Mouse (Mus musculus) liver, postnatal 0 days (tissue): ENCODE data around the gene Zfp169. TPM values are rescaled to one million over a fixed set of nuclear protein-coding genes. Genes with fewer than 3 reads are reported as not detected.

Experiments
- ATAC-seq: fragments of 200-750 bp; cut with Nextera tagmentation; 2 replicates; pipeline ENCODE4 v1.8.0; 2017; ENCODE audit warnings: mild to moderate bottlenecking, moderate library complexity
- DNase-seq: peaks from one replicate; pipeline ENCODE4 v3.0.0-alpha.2; 2016
- H3K27ac ChIP-seq: fragments of 300-500 bp; sonication (generic); 2 replicates; pipeline ENCODE4 v1.5.1; 2014; ENCODE audit warnings: antibody characterized with exemption, moderate library complexity, mild to moderate bottlenecking, low read depth
- H3K27me3 ChIP-seq: fragments of 300-500 bp; sonication (generic); 2 replicates; pipeline ENCODE4 v1.6.1; 2014; ENCODE audit warnings: low read length, control low read depth, mixed read lengths; ENCODE audit not compliant: insufficient read depth
- H3K36me3 ChIP-seq: fragments of 300-500 bp; sonication (generic); replicated peaks from 2 replicates; pipeline ENCODE4 v1.6.1; 2014; ENCODE audit warnings: mild to moderate bottlenecking, control low read depth, low read length, moderate library complexity, mixed read lengths; ENCODE audit not compliant: insufficient read depth
- H3K4me1 ChIP-seq: fragments of 300-500 bp; sonication (generic); 2 replicates; pipeline ENCODE4 v1.6.1; 2014; ENCODE audit warnings: antibody characterized with exemption, mild to moderate bottlenecking, control low read depth; ENCODE audit not compliant: insufficient read depth
- H3K4me2 ChIP-seq: fragments of 300-500 bp; sonication (generic); 2 replicates; pipeline ENCODE4 v1.6.1; 2014; ENCODE audit warnings: low read depth, mild to moderate bottlenecking, low read length, moderate library complexity, mixed read lengths
- H3K4me3 ChIP-seq: fragments of 300-500 bp; sonication (generic); 2 replicates; pipeline ENCODE4 v1.5.1; 2014; ENCODE audit warnings: low read depth, low read length
- H3K9ac ChIP-seq: fragments of 300-500 bp; sonication (generic); replicated peaks from 2 replicates; pipeline ENCODE4 v1.6.1; 2014; ENCODE audit warnings: mild to moderate bottlenecking, moderate library complexity
- H3K9me3 ChIP-seq: fragments of 300-500 bp; sonication (generic); 2 replicates; pipeline ENCODE4 v1.6.1; 2016; ENCODE audit warnings: mild to moderate bottlenecking, control low read depth, low read length, mixed read lengths
- CTCF ChIP-seq: sonication (generic); IDR thresholded peaks from 2 replicates; pipeline ENCODE4 v1.5.1; 2016; ENCODE audit warnings: antibody characterized with exemption, low read depth
- EP300 ChIP-seq: IDR thresholded peaks from 2 replicates; pipeline ENCODE4 v1.6.1; 2016; ENCODE audit warnings: antibody characterized with exemption, low read depth, mild to moderate bottlenecking
- WGBS: fragments of 180-500 bp; shearing (Covaris S2); extraction: QIAGEN DNeasy Blood & Tissue Kit; methylation state at CpG from one replicate; pipeline ENCODE4 v1.1.7; 2014; ENCODE audit not compliant: insufficient replicate concordance; 5-methylcytosine and 5-hydroxymethylcytosine counted together
- polyA plus RNA-seq: library from polyadenylated mRNA; unstranded; fragments of >200 nt; fragmentation: Nextera tagmentation; extraction: Ambion mirVana; gene quantifications from 2 replicates; pipeline ENCODE4 v1.2.1, GENCODE M21; 2015

Gene Zfp169
- polyA plus RNA-seq: 0.56 and 0.59 TPM in 2 replicates

DNA sequence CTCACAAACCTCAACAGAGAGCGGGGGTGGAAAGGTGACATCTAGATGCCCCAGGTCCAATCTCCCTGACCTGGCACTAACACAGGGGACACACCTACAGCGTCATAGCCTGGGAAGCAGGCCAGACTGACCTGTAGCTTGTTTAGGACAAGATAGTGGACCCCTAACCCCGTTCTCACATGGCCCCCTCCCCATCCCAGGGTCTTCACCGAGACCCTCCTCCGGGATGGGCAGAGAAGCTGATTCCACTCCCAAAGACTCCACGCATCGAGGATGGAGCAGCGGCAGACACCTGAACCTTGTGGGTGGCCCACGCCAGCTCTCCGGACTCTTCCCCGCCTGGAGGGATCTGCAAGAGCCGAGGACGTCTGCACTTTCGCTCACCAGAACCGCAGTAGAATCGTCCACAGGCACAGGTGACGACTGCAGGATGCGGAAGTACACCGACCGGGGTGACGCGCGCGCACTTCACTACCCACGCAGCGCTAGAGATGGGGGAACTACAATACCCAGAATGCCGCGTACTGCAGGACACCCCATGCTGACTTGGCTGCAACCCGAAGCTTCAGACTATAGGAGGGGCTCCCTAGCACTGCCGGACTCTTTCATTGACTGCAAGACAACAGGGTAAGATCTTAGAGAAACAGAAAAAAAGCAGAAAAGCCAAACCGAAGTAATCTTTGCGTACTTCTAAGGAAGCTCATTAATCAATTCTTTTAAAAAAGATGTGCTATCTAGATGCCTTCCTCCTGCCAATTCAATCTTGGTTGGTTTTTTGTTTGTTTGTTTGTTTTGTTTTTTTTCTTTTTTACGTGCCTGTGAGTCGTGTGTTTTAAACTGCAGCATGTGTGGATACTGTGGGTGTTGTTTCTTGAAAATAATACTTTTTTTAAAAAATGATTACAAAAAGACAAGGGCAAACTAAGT is at the start of gene Zfp169, which contains the start of gene A830005F24Rik:
Gene Zfp169 (minus strand): TSS at position 449 of the 927 bp plus-strand sequence.
Gene A830005F24Rik (plus strand): TSS at position 568 of the 927 bp plus-strand sequence.
- no peaks in the 10 kb centered on the region for H3K36me3 ChIP-seq
- peak within 1 kb of the TSS; percentile 91 for H3K27ac ChIP-seq
- H3K4me1 ChIP-seq: peaks cover 9% of the 10 kb centered on the region
- no peak for TF ChIP-seq EP300
- TF ChIP-seq CTCF: 0 out of 2 replicates have a peak, but pooled peaks have one; percentile 4
- peak within 1 kb of the TSS; percentile 89 for H3K4me2 ChIP-seq
- DNase-seq: peak; percentile 87
- H3K9ac ChIP-seq: peak within 1 kb of the TSS; percentile 82
- no peaks in the 10 kb centered on the region for H3K27me3 ChIP-seq
- H3K4me3 ChIP-seq: peak within 1 kb of the TSS; percentile 72
- ATAC-seq: peak; percentile 99
- WGBS: under 1% methylated on average over 34 of the region's 34 CpGs
- H3K9me3 ChIP-seq: no peaks in the 10 kb centered on the region

DNA sequence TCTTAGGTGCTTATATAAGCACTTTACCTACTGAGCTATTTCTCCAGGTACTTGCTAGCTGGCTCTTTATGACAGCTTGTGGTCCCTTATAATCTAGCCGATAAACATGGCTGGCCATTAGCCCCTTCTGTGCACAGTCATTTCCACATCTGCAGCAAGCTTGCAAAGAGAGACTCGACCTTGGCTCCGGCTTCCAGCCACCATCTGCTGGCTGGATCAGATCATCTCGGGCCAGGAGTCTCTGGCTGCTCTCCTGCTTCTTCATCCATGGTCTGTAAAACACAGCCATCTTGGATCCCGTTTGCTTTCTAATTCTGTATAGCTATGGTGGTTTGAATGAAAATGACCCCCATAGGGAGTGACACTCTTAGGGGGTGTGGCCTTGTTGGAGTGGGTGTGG is 49.1 kb upstream of the Zfp169 start:
- Histone ChIP-seq H3K9me3 (no peaks in the 10 kb centered on the region), H3K4me2 (no peak overlapping the region), H3K27ac (no peak overlapping the region), H3K36me3 (no peaks in the 10 kb centered on the region), H3K27me3 (no peaks in the 10 kb centered on the region), H3K4me1 (no peaks in the 10 kb centered on the region), H3K4me3 (no peak overlapping the region), H3K9ac (no peak overlapping the region)
- no peak for TF ChIP-seq CTCF
- TF ChIP-seq EP300: no peak
- DNase-seq (no peak), ATAC-seq (no peak)
- WGBS: 87% methylated on average over 5 of the region's 5 CpGs

DNA sequence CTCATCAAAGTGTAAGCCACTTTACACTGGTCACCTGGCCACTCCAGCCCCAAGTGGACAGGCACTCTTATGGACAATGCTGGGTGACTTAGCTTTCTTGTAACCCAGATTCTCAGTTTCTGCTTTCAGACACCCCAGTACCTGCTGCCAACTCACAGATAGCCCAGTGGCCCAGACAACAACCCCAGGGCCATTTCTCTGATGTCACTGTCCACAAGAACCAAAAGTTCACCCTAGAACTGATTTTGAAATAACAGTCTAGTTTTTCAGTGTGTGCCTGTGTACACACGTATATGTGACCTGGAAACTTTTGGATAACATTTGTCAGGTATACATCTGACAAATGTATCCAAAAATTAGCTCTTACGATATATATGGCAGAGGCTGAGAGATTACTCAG is 48.2 kb upstream of the Zfp169 start:
- TF ChIP-seq EP300 (no peak), CTCF (no peak)
- Histone ChIP-seq H3K27me3 (no peaks in the 10 kb centered on the region), H3K36me3 (no peaks in the 10 kb centered on the region), H3K4me2 (no peak overlapping the region), H3K27ac (no peak overlapping the region), H3K4me1 (no peaks in the 10 kb centered on the region), H3K9me3 (no peaks in the 10 kb centered on the region), H3K9ac (no peak overlapping the region), H3K4me3 (no peak overlapping the region)
- DNase-seq (no peak), ATAC-seq (peak; percentile 55)
- WGBS: 81% methylated on average over 2 of the region's 2 CpGs

DNA sequence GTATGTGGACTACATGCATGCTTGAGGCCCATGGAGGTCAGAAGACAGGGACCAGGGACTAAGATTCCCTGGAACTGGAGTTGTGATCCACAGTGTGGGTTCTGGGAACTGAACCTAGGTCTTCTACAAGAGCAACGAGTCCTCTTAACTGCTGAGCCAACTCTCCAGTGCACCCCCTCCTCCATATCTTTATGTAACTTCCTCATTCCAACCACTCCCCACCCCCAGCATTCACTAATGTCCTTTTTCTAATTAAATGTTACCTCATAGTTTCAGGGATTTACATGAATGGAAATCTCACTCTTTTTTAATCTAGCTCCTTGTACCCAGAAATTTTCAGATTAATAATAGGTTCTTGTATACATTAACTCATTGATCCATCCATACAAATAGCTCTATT is 42.7 kb upstream of the Zfp169 start:
- 26% methylated on average over 1 of the region's 1 CpGs for WGBS
- no peak overlapping the region for H3K27ac ChIP-seq
- no peaks in the 10 kb centered on the region for H3K9me3 ChIP-seq
- H3K9ac ChIP-seq: no peak overlapping the region
- DNase-seq (no peak), ATAC-seq (no peak)
- no peaks in the 10 kb centered on the region for H3K27me3 ChIP-seq
- peaks cover 18% of the 10 kb centered on the region for H3K4me1 ChIP-seq
- H3K4me2 ChIP-seq: no peak overlapping the region
- no peak for TF ChIP-seq CTCF
- TF ChIP-seq EP300: no peak
- H3K36me3 ChIP-seq: no peaks in the 10 kb centered on the region
- H3K4me3 ChIP-seq: no peak overlapping the region

DNA sequence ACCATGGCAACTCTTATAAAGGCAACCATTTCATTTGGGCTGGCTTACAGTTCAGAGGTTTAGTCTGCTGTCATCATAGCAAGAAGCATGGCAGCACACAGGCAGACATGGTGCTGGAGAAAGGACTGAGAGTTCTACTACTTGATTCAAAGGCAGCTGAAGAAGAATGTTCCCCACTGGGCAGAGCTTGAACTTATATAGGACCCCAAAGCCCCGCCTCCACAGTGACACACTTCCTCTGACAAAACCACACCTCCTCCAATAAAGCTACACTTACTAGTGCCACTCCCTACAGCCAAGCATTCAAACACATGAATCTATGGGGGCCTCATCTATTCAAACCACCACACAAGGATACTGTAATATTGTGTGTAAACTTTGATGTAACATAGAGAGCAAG is 41.3 kb upstream of the Zfp169 start:
- Histone ChIP-seq H3K4me1 (peaks cover 20% of the 10 kb centered on the region), H3K4me3 (no peak overlapping the region), H3K27ac (no peak overlapping the region), H3K36me3 (no peaks in the 10 kb centered on the region), H3K4me2 (no peak overlapping the region), H3K27me3 (no peaks in the 10 kb centered on the region), H3K9me3 (no peaks in the 10 kb centered on the region), H3K9ac (no peak overlapping the region)
- no peak for DNase-seq
- WGBS: 86% methylated on average over 1 of the region's 1 CpGs
- ATAC-seq: no peak
- TF ChIP-seq EP300 (no peak), CTCF (no peak)

DNA sequence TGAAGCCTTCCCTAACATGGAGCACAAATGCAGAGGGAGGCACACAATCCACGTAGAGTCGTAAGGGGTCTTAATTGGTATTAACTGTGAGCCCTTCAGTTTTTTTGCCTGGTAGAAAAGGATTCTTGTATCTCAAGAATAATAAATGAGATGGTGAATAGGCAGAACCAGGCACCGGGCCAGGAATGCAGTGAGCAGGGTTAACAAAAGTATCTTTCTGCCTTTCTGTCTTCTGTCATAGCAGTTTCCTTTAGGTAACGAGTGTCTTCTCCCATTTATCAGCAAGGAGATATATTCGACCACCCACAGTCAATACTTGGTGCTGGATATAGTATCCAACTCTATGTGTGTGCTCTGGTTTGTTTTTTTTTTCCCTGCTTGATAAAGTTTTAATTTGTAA is 40.3 kb upstream of the Zfp169 start:
- DNase-seq (no peak), ATAC-seq (no peak)
- 71% methylated on average over 5 of the region's 5 CpGs for WGBS

More for the DNA sequence above, 40.3 kb upstream of the Zfp169 start:
- no peak overlapping the region for H3K4me3 ChIP-seq
- TF ChIP-seq EP300 (no peak), CTCF (no peak)
- H3K4me1 ChIP-seq: peaks cover 20% of the 10 kb centered on the region
- no peak overlapping the region for H3K9ac ChIP-seq
- no peaks in the 10 kb centered on the region for H3K9me3 ChIP-seq
- H3K27ac ChIP-seq: no peak overlapping the region
- no peaks in the 10 kb centered on the region for H3K36me3 ChIP-seq
- H3K27me3 ChIP-seq: no peaks in the 10 kb centered on the region
- H3K4me2 ChIP-seq: no peak overlapping the region
